Mouse (Mus musculus) urinary bladder, postnatal 25 days (tissue): ENCODE measurements around the gene Gm12258.

Source experiments
- DNase-seq: peaks from one replicate; pipeline ENCODE4 v3.0.0; 2022; ENCODE audit warnings: low spot score

Gm12258 gene

DNA sequence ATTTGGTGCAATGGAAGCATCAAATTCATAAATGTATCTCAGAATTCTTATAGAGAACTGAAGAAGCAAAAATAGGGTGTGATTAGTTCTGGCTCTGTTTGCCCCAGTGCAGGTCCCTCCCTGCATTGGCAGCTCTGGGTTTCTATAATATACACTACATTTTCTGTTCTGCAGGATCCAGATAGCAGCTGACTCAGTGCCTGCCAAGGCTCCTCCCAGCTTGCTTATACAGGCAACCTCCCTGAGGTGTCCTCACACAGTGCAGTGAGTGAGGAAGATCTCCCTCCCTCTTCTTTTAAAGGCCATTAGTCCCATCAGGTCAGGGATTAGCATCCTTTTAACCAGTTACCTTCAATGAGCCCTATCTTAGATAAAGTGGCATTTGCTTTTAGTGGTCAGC lies 54.1 kb downstream of the Gm12258 start:
- no peak for DNase-seq

DNA sequence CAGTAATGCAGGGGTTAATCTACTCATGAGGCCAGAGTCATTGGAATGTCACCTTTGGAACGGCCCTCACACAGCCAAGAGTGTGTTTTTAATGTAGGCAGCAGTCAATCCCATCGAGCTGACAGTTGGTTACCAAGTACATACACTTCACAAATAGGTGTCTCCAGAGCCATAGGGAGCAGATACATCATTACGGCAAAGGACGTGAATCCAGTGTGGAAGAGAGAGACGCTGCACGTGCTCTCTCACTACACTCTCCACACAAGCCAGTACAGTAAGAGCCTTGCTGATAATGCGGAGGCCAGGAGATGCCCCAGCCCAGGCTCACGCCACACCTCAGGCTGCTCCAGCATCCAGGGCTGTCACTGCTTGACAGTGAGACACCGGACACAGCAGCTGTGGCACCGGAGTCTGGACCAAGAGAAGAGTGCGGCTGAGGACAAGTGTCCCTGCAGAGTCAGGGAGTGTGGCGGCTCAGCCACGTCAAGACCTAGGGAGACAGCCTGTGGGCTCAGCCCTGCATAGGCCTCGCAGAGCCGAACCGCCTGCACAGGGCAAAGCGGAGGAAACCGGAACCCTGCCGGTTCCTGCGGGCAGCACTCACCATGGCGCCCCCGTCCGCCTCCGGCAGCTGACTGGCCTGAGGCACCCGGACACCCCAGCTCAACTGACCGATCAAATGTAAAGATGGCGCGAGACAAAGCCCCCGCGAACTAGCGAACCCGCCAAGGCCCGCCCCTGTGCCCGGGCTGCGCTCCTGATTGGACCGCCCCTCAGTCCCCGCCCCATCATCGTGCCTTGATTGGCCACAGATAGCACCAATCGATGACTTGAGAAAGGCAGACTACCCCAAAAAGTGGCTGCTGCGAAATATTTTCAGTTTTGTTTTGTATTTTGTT lies 56.8 kb downstream of the Gm12258 start, which contains the start of gene Zfp39:
Gene Zfp39, minus strand, starts transcription at position 715 of the 899 bp plus-strand sequence.
- DNase-seq: peak; percentile 95

DNA sequence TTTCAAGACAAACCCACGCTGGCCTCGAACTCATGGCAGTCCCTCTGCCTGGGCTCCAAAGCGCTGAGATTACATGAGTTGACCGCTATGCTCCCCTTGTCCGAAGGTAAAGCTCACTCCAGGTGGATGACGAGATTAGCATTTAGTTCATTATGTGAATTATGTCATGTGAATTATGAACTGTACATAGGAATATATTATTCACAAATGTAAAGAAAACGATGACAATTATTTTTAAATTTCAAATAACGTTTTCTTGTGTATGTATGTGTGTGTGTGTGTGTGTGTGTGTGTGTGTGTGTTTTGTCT lies 57.4 kb downstream of the Gm12258 start:
- no peak for DNase-seq

DNA sequence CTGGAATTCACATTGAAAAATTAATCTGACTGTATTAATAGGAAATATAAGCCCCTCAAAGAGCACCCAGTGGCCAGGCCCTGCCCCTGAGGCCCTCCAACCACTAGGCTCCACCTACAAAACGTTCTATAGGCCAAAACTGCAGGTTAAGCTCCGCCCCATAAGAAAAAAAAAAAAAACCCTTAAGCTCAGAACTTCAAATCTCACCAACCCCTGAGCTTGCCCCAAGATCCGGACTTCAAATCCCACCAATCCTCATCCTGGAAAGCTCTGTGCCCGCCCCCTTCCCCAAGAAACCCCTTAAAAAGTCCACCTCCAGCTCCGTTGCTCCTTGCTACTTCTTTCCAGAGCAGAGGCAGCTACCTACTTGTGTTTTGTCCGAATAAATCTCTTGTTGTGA lies 57.9 kb downstream of the Gm12258 start:
- no peak for DNase-seq
